Mouse (Mus musculus): ENCODE data around the gene Rad54l2. TPM values are rescaled to one million over a fixed set of nuclear protein-coding genes. Genes with fewer than 3 reads are reported as not detected.

Rad54l2 gene
- polyA plus RNA-seq, 1 experiment from 2014 or later, result 6.4 TPM

- Histone ChIP-seq H3K4me2 (no peak overlapping the region), H3K4me3 (replicated peaks) (no peak overlapping the region), H3K27ac (replicated peaks) (no peak overlapping the region), H3K9me3 (replicated peaks) (no peaks in the 10 kb centered on the region), H3K27me3 (replicated peaks) (no peaks in the 10 kb centered on the region), H3K36me3 (no peaks in the 10 kb centered on the region), H3K9ac (replicated peaks) (no peak overlapping the region), H3K4me1 (no peaks in the 10 kb centered on the region)
- no peak for ATAC-seq (ENCODE audit: low FRiP score)
- WGBS, result 95% methylated on average over 1 of the region's 1 CpGs
Measured at GRCm38 (mm10) chr9:106739056-106739455, 49.9 kb downstream of the Rad54l2 start.

GRCm38 (mm10) chr9:106738199-106738985, 50.6 kb downstream of the Rad54l2 start:
- no peak for ATAC-seq (ENCODE audit: low FRiP score)
- Histone ChIP-seq H3K4me1 (no peaks in the 10 kb centered on the region), H3K4me3 (replicated peaks) (no peak overlapping the region)

GRCm38 (mm10) chr9:106733690-106734089, 55.3 kb downstream of the Rad54l2 start:
- ATAC-seq (ENCODE audit: low FRiP score), result no peak
- H3K4me2 ChIP-seq, result no peak overlapping the region
- no peak overlapping the region for H3K4me3 ChIP-seq (replicated peaks)
- no peaks in the 10 kb centered on the region for H3K27me3 ChIP-seq (replicated peaks)
- H3K9me3 ChIP-seq (replicated peaks), result no peaks in the 10 kb centered on the region
- H3K9ac ChIP-seq (replicated peaks), result no peak overlapping the region
- 86% methylated on average over 2 of the region's 2 CpGs for WGBS
- H3K36me3 ChIP-seq, result no peaks in the 10 kb centered on the region
- H3K27ac ChIP-seq (replicated peaks), result no peak overlapping the region
- H3K4me1 ChIP-seq, result no peaks in the 10 kb centered on the region; the same call in 1 of the 2 replicates

More at GRCm38 (mm10) chr9:106738199-106738985, 50.6 kb downstream of the Rad54l2 start:
- H3K27me3 ChIP-seq (replicated peaks), result no peaks in the 10 kb centered on the region
- no peaks in the 10 kb centered on the region for H3K9me3 ChIP-seq (replicated peaks)
- WGBS, result 97% methylated on average over 2 of the region's 2 CpGs
- no peak overlapping the region for H3K4me2 ChIP-seq
- no peaks in the 10 kb centered on the region for H3K36me3 ChIP-seq
- no peak overlapping the region for H3K9ac ChIP-seq (replicated peaks)
- no peak overlapping the region for H3K27ac ChIP-seq (replicated peaks)

GRCm38 (mm10) chr9:106729416-106729815, 59.6 kb downstream of the Rad54l2 start:
- 87% methylated on average over 2 of the region's 2 CpGs for WGBS
- H3K4me1 ChIP-seq, result no peaks in the 10 kb centered on the region; the same call in 1 of the 2 replicates
- H3K9ac ChIP-seq (replicated peaks), result no peak overlapping the region
- no peaks in the 10 kb centered on the region for H3K27me3 ChIP-seq (replicated peaks)
- no peaks in the 10 kb centered on the region for H3K9me3 ChIP-seq (replicated peaks)
- H3K4me2 ChIP-seq, result no peak overlapping the region
- no peak overlapping the region for H3K27ac ChIP-seq (replicated peaks)
- H3K4me3 ChIP-seq (replicated peaks), result no peak overlapping the region
- ATAC-seq (ENCODE audit: low FRiP score), result no peak
- no peaks in the 10 kb centered on the region for H3K36me3 ChIP-seq

GRCm38 (mm10) chr9:106726891-106727290, 62.1 kb downstream of the Rad54l2 start:
- no peak overlapping the region for H3K4me3 ChIP-seq (replicated peaks)
- no peak overlapping the region for H3K4me2 ChIP-seq
- H3K4me1 ChIP-seq, result no peaks in the 10 kb centered on the region; the same call in 1 of the 2 replicates
- ATAC-seq (ENCODE audit: low FRiP score), result no peak
- H3K27ac ChIP-seq (replicated peaks), result no peak overlapping the region
- H3K36me3 ChIP-seq, result peaks cover 3% of the 10 kb centered on the region; the same call in 1 of the 2 replicates
- no peak overlapping the region for H3K9ac ChIP-seq (replicated peaks)
- H3K9me3 ChIP-seq (replicated peaks), result no peaks in the 10 kb centered on the region
- no peaks in the 10 kb centered on the region for H3K27me3 ChIP-seq (replicated peaks)
- 87% methylated on average over 1 of the region's 1 CpGs for WGBS

GRCm38 (mm10) chr9:106725435-106725834, 63.6 kb downstream of the Rad54l2 start:
- Histone ChIP-seq H3K27me3 (replicated peaks) (no peaks in the 10 kb centered on the region), H3K4me3 (replicated peaks) (no peak overlapping the region), H3K27ac (replicated peaks) (no peak overlapping the region), H3K36me3 (peaks cover 5% of the 10 kb centered on the region), H3K9ac (replicated peaks) (no peak overlapping the region), H3K4me2 (no peak overlapping the region), H3K4me1 (no peaks in the 10 kb centered on the region), H3K9me3 (replicated peaks) (no peaks in the 10 kb centered on the region)
- WGBS, result 95% methylated on average over 2 of the region's 2 CpGs
- ATAC-seq (ENCODE audit: low FRiP score), result no peak

- H3K27me3 ChIP-seq (replicated peaks), result no peaks in the 10 kb centered on the region
- 81% methylated on average over 1 of the region's 1 CpGs for WGBS
- no peak overlapping the region for H3K9ac ChIP-seq (replicated peaks)
- H3K27ac ChIP-seq (replicated peaks), result no peak overlapping the region
- no peak overlapping the region for H3K4me2 ChIP-seq
- no peaks in the 10 kb centered on the region for H3K9me3 ChIP-seq (replicated peaks)
- H3K36me3 ChIP-seq, result peaks cover 10% of the 10 kb centered on the region
- no peak for ATAC-seq (ENCODE audit: low FRiP score)
- no peak overlapping the region for H3K4me3 ChIP-seq (replicated peaks)
- H3K4me1 ChIP-seq, result no peaks in the 10 kb centered on the region
Measured at GRCm38 (mm10) chr9:106724864-106725263, 64.1 kb downstream of the Rad54l2 start.

- no peaks in the 10 kb centered on the region for H3K27me3 ChIP-seq (replicated peaks)
- no peaks in the 10 kb centered on the region for H3K4me1 ChIP-seq
- no peaks in the 10 kb centered on the region for H3K9me3 ChIP-seq (replicated peaks)
- H3K9ac ChIP-seq (replicated peaks), result no peak overlapping the region
- H3K4me3 ChIP-seq (replicated peaks), result no peak overlapping the region
- ATAC-seq (ENCODE audit: low FRiP score), result no peak
- no peak overlapping the region for H3K27ac ChIP-seq (replicated peaks)
- H3K36me3 ChIP-seq, result peaks cover 68% of the 10 kb centered on the region
- H3K4me2 ChIP-seq, result no peak overlapping the region
- 92% methylated on average over 4 of the region's 4 CpGs for WGBS
Measured at GRCm38 (mm10) chr9:106716729-106717128, 72.3 kb downstream of the Rad54l2 start.

- H3K27ac ChIP-seq (replicated peaks), result no peak overlapping the region
- H3K4me1 ChIP-seq, result no peaks in the 10 kb centered on the region
- H3K27me3 ChIP-seq (replicated peaks), result no peaks in the 10 kb centered on the region
- H3K4me2 ChIP-seq, result no peak overlapping the region
- H3K9me3 ChIP-seq (replicated peaks), result no peaks in the 10 kb centered on the region
- peaks cover 70% of the 10 kb centered on the region for H3K36me3 ChIP-seq
- ATAC-seq (ENCODE audit: low FRiP score), result no peak
- no peak overlapping the region for H3K9ac ChIP-seq (replicated peaks)
- no peak overlapping the region for H3K4me3 ChIP-seq (replicated peaks)
- 99% methylated on average over 2 of the region's 2 CpGs for WGBS
Measured at GRCm38 (mm10) chr9:106716232-106716631, 72.8 kb downstream of the Rad54l2 start.

GRCm38 (mm10) chr9:106712470-106712869, 76.5 kb downstream of the Rad54l2 start:
- H3K4me2 ChIP-seq, result no peak overlapping the region
- ATAC-seq (ENCODE audit: low FRiP score), result no peak
- H3K27me3 ChIP-seq (replicated peaks), result no peaks in the 10 kb centered on the region
- H3K9me3 ChIP-seq (replicated peaks), result no peaks in the 10 kb centered on the region
- no peak overlapping the region for H3K4me3 ChIP-seq (replicated peaks)
- peaks cover 74% of the 10 kb centered on the region for H3K36me3 ChIP-seq
- no peaks in the 10 kb centered on the region for H3K4me1 ChIP-seq
- no peak overlapping the region for H3K9ac ChIP-seq (replicated peaks)
- no peak overlapping the region for H3K27ac ChIP-seq (replicated peaks)
- 93% methylated on average over 2 of the region's 2 CpGs for WGBS

GRCm38 (mm10) chr9:106692973-106693481, 96.0 kb downstream of the Rad54l2 start:
- Histone ChIP-seq H3K9me3 (replicated peaks) (no peaks in the 10 kb centered on the region), H3K27ac (replicated peaks) (no peak overlapping the region), H3K4me1 (no peaks in the 10 kb centered on the region), H3K36me3 (peaks cover 41% of the 10 kb centered on the region), H3K27me3 (replicated peaks) (no peaks in the 10 kb centered on the region), H3K4me2 (no peak overlapping the region), H3K9ac (replicated peaks) (no peak overlapping the region), H3K4me3 (replicated peaks) (no peak overlapping the region)
- ATAC-seq (ENCODE audit: low FRiP score), result no peak
- 70% methylated on average over 11 of the region's 11 CpGs for WGBS

GRCm38 (mm10) chr9:106688834-106689233, 100.2 kb downstream of the Rad54l2 start:
- no peak overlapping the region for H3K4me2 ChIP-seq
- WGBS, result 88% methylated on average over 8 of the region's 8 CpGs
- H3K4me3 ChIP-seq (replicated peaks), result no peak overlapping the region

More at GRCm38 (mm10) chr9:106688834-106689233, 100.2 kb downstream of the Rad54l2 start:
- H3K4me1 ChIP-seq, result peaks cover 31% of the 10 kb centered on the region
- H3K9ac ChIP-seq (replicated peaks), result no peak overlapping the region
- H3K27me3 ChIP-seq (replicated peaks), result no peaks in the 10 kb centered on the region
- no peak for ATAC-seq (ENCODE audit: low FRiP score)
- no peak overlapping the region for H3K27ac ChIP-seq (replicated peaks)
- peaks cover 17% of the 10 kb centered on the region for H3K36me3 ChIP-seq
- no peaks in the 10 kb centered on the region for H3K9me3 ChIP-seq (replicated peaks)
